Mouse (Mus musculus) stomach, embryonic 14.5 days (tissue): ENCODE measurements at regions not wholly inside any gene's neighbourhood (a gene's known extent, or its start where the extent isn't known, plus 50 kb on each side); places are given as distances from the start of the nearest gene placed in this dataset.
"Not testable (repeated sequence)": the region's sequence is repeated elsewhere in the genome, so short reads cannot be mapped to it uniquely, and the experiment has no call there.

Experiments
- ATAC-seq: fragments of 200-750 bp; cut with Nextera tagmentation; 2 replicates; pipeline ENCODE4 v1.8.0; 2017; ENCODE audit warnings: low read depth, moderate TSS enrichment; ENCODE audit not compliant: insufficient number of reproducible peaks, insufficient read depth, low FRiP score
- H3K27ac ChIP-seq: fragments of 300-500 bp; sonication (generic); 2 replicates; pipeline ENCODE4 v1.5.1; 2014; ENCODE audit warnings: mild to moderate bottlenecking, low read length, moderate library complexity, mixed read lengths
- H3K27me3 ChIP-seq: fragments of 300-500 bp; sonication (generic); 2 replicates; pipeline ENCODE4 v1.6.1; 2014; ENCODE audit warnings: low read length, control low read depth, mixed read lengths; ENCODE audit not compliant: control insufficient read depth, insufficient read depth
- H3K36me3 ChIP-seq: fragments of 300-500 bp; sonication (generic); 2 replicates; pipeline ENCODE4 v1.6.1; 2014; ENCODE audit warnings: mild to moderate bottlenecking, control low read depth, low read length, moderate library complexity, mixed read lengths; ENCODE audit not compliant: control insufficient read depth, insufficient read depth
- H3K4me1 ChIP-seq: fragments of 300-500 bp; sonication (generic); 2 replicates; pipeline ENCODE4 v1.6.1; 2014; ENCODE audit warnings: low read length, control low read depth, mixed read lengths; ENCODE audit not compliant: control insufficient read depth, insufficient read depth
- H3K4me2 ChIP-seq: fragments of 300-500 bp; sonication (generic); replicated peaks from 2 replicates; pipeline ENCODE4 v1.6.1; 2014; ENCODE audit warnings: low read depth, low read length, control low read depth
- H3K4me3 ChIP-seq: fragments of 300-500 bp; sonication (generic); 2 replicates; pipeline ENCODE4 v1.5.1; 2014; ENCODE audit warnings: low read depth, low read length, control low read depth
- H3K9ac ChIP-seq: fragments of 300-500 bp; sonication (generic); replicated peaks from 2 replicates; pipeline ENCODE4 v1.6.1; 2014; ENCODE audit warnings: low read depth, mild to moderate bottlenecking, control low read depth, low read length, moderate library complexity, mixed read lengths
- H3K9me3 ChIP-seq: fragments of 300-500 bp; sonication (generic); 2 replicates; pipeline ENCODE4 v1.6.1; 2016; ENCODE audit warnings: low read depth, low read length, control low read depth; ENCODE audit not compliant: control insufficient read depth
- WGBS: fragments of 180-500 bp; shearing (Covaris S2); extraction: QIAGEN DNeasy Blood & Tissue Kit; methylation state at CpG from one replicate; pipeline ENCODE4 v1.1.7; 2014; 5-methylcytosine and 5-hydroxymethylcytosine counted together

- not testable (repeated sequence) for H3K27me3 ChIP-seq, H3K9me3 ChIP-seq, H3K4me3 ChIP-seq, H3K36me3 ChIP-seq, H3K27ac ChIP-seq, H3K9ac ChIP-seq, ATAC-seq, H3K4me2 ChIP-seq, H3K4me1 ChIP-seq
- WGBS: 46% methylated on average over 7 of the region's 7 CpGs
These were observed 1208.1 kb downstream of the Hace1 start for GRCm38 (mm10) chr10:46785723-46786122.

GRCm38 (mm10) chr10:46814271-46814670 lies 1236.6 kb downstream of the Hace1 start:
- ATAC-seq: no peak
- Histone ChIP-seq H3K4me1 (no peaks in the 10 kb centered on the region), H3K4me3 (no peak overlapping the region), H3K27me3 (no peaks in the 10 kb centered on the region), H3K27ac (no peak overlapping the region), H3K9me3 (no peaks in the 10 kb centered on the region), H3K4me2 (no peak overlapping the region), H3K36me3 (no peaks in the 10 kb centered on the region), H3K9ac (no peak overlapping the region)
- WGBS: 70% methylated on average over 1 of the region's 1 CpGs

- Histone ChIP-seq H3K9ac (no peak overlapping the region), H3K27ac (no peak overlapping the region), H3K9me3 (no peaks in the 10 kb centered on the region), H3K4me3 (no peak overlapping the region), H3K4me1 (no peaks in the 10 kb centered on the region), H3K27me3 (no peaks in the 10 kb centered on the region), H3K36me3 (no peaks in the 10 kb centered on the region), H3K4me2 (no peak overlapping the region)
- no peak for ATAC-seq
- 81% methylated on average over 2 of the region's 2 CpGs for WGBS
These were observed 1241.5 kb downstream of the Hace1 start for GRCm38 (mm10) chr10:46819133-46819532.

- Histone ChIP-seq H3K9me3 (no peaks in the 10 kb centered on the region), H3K27me3 (no peaks in the 10 kb centered on the region), H3K36me3 (no peaks in the 10 kb centered on the region), H3K27ac (no peak overlapping the region), H3K9ac (no peak overlapping the region), H3K4me1 (no peaks in the 10 kb centered on the region), H3K4me3 (no peak overlapping the region), H3K4me2 (no peak overlapping the region)
- WGBS: 88% methylated on average over 1 of the region's 1 CpGs
- ATAC-seq: no peak
These were observed 1242.3 kb downstream of the Hace1 start for GRCm38 (mm10) chr10:46819965-46820364.

GRCm38 (mm10) chr10:46823837-46824236 lies 1246.2 kb downstream of the Hace1 start:
- no peak overlapping the region for H3K4me2 ChIP-seq
- 86% methylated on average over 1 of the region's 1 CpGs for WGBS

GRCm38 (mm10) chr10:46826012-46826411 lies 1248.4 kb downstream of the Hace1 start:
- H3K27me3 ChIP-seq: no peaks in the 10 kb centered on the region
- WGBS: 51% methylated on average over 3 of the region's 3 CpGs
- no peak overlapping the region for H3K4me2 ChIP-seq

More at GRCm38 (mm10) chr10:46823837-46824236, 1246.2 kb downstream of the Hace1 start:
- no peaks in the 10 kb centered on the region for H3K9me3 ChIP-seq
- no peaks in the 10 kb centered on the region for H3K36me3 ChIP-seq
- H3K9ac ChIP-seq: no peak overlapping the region
- H3K4me1 ChIP-seq: no peaks in the 10 kb centered on the region
- H3K27ac ChIP-seq: no peak overlapping the region
- no peaks in the 10 kb centered on the region for H3K27me3 ChIP-seq
- no peak for ATAC-seq
- H3K4me3 ChIP-seq: no peak overlapping the region

GRCm38 (mm10) chr10:46826639-46827038 lies 1249.0 kb downstream of the Hace1 start:
- H3K4me1 ChIP-seq: no peaks in the 10 kb centered on the region
- no peak overlapping the region for H3K27ac ChIP-seq
- H3K27me3 ChIP-seq: no peaks in the 10 kb centered on the region
- H3K4me3 ChIP-seq: no peak overlapping the region
- H3K4me2 ChIP-seq: no peak overlapping the region
- no peaks in the 10 kb centered on the region for H3K9me3 ChIP-seq
- no peak overlapping the region for H3K9ac ChIP-seq
- no peaks in the 10 kb centered on the region for H3K36me3 ChIP-seq
- no peak for ATAC-seq
- 69% methylated on average over 1 of the region's 1 CpGs for WGBS

More at GRCm38 (mm10) chr10:46826012-46826411, 1248.4 kb downstream of the Hace1 start:
- Histone ChIP-seq H3K27ac (no peak overlapping the region), H3K9ac (no peak overlapping the region), H3K9me3 (no peaks in the 10 kb centered on the region), H3K36me3 (no peaks in the 10 kb centered on the region), H3K4me1 (no peaks in the 10 kb centered on the region), H3K4me3 (no peak overlapping the region)
- no peak for ATAC-seq

- Histone ChIP-seq H3K27ac (no peak overlapping the region), H3K4me3 (no peak overlapping the region), H3K4me1 (no peaks in the 10 kb centered on the region), H3K4me2 (no peak overlapping the region), H3K36me3 (no peaks in the 10 kb centered on the region), H3K27me3 (no peaks in the 10 kb centered on the region), H3K9me3 (no peaks in the 10 kb centered on the region), H3K9ac (no peak overlapping the region)
- no peak for ATAC-seq
- 67% methylated on average over 1 of the region's 1 CpGs for WGBS
These were observed 1249.6 kb downstream of the Hace1 start for GRCm38 (mm10) chr10:46827109-46827812.

- Histone ChIP-seq H3K4me3 (no peak overlapping the region), H3K9me3 (no peaks in the 10 kb centered on the region), H3K4me1 (no peaks in the 10 kb centered on the region), H3K27ac (no peak overlapping the region), H3K27me3 (no peaks in the 10 kb centered on the region), H3K36me3 (no peaks in the 10 kb centered on the region), H3K4me2 (no peak overlapping the region), H3K9ac (no peak overlapping the region)
- ATAC-seq: no peak
- WGBS: 59% methylated on average over 2 of the region's 2 CpGs
These were observed 1250.5 kb downstream of the Hace1 start for GRCm38 (mm10) chr10:46828164-46828563.
